Mouse (Mus musculus) stomach, postnatal 0 days (tissue): ENCODE measurements at regions not wholly inside any gene's neighbourhood (a gene's known extent, or its start where the extent isn't known, plus 50 kb on each side); places are given as distances from the start of the nearest gene placed in this dataset.

ENCODE experiments used
- CTCF ChIP-seq: IDR thresholded peaks from 2 replicates; pipeline ENCODE4 v1.5.1; 2016; ENCODE audit warnings: antibody characterized with exemption, low read depth, mild to moderate bottlenecking, moderate library complexity
- EP300 ChIP-seq: optimal IDR thresholded peaks from 2 replicates; pipeline ENCODE3; 2016; ENCODE audit warnings: antibody characterized with exemption

GRCm38 (mm10) chr7:40698309-40698708 is 199.8 kb upstream of the Vstm2b start:
- TF ChIP-seq CTCF: no peak
- TF ChIP-seq EP300: no peak
